Mouse (Mus musculus): ENCODE measurements around the gene Epb41.
A peak's percentile ranks its signal among the peaks of the same experiment; 100 is the strongest.

The Epb41 gene

GRCm38 (mm10) chr4:132074933-132075769, at the start of gene Epb41:
Gene Epb41 (minus strand): TSS chr4:132075321.
- peak; percentile 99 for DNase-seq (ENCODE audit: low read depth, low spot score)

DNA sequence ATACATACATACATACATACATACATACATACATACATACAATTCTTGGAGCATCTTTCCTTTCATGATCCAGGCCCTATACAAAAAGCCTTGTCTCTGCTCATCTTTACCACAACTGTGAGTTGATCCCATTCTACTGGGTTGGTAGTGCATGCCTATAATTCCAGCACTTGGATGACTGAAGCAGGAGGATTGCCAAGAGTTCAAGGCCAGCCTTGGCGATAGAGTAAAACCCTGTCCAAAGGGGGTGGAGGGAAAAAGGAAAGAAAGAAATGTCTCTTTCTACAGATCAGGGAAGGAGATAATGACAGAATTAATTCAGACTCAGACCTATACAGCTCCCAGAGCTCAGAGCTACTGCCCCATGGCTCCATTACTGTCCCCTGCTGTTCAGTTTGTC, 48.0 kb upstream of the Epb41 start:
- no peak for DNase-seq (ENCODE audit: low read depth, low spot score)

DNA sequence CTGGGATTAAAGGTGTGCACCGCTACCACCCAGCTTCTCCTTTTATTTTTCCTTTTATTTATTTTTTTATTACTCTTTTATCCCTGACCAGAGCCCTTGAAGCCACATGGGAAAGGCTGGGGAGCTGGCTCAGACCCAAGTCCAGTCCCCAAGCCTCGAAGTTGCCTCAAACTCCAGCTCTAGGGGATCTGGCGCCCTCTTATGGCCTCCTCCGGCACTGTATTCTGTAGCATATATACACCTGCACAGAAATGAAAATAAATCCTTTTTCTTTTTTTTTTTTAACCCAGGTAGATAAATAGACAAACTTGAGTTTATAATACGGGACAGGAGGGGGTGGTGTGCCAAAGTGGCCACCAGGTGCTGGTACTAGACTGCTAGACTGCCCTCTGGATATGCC, 46.6 kb upstream of the Epb41 start:
- peak; percentile 62 for DNase-seq (ENCODE audit: low read depth, low spot score)

DNA sequence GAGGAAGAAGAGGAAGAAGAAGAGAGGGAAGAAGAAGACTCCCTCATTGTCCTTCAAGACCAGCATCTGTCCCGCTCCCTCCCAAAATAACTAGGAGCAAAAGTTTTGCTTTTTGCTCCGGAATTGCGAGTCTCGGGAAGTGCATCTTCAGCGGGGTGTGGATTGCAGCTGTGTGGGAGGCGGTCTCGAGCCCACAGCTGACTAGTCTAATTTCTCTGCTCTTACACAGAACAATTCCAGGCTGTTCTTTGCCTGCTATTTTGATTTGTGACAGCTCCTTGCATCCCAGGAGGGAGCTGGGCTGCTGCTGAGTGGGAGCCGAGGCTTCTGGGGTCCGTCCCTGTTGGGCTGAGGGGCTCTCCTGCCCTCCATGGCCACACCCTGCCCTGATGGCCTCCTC, 44.4 kb upstream of the Epb41 start:
- no peak for DNase-seq (ENCODE audit: low read depth, low spot score)

- no peak for DNase-seq (ENCODE audit: low read depth, low spot score)
Measured at GRCm38 (mm10) chr4:132116315-132116714, 41.2 kb upstream of the Epb41 start.

- DNase-seq (ENCODE audit: low read depth, low spot score), result peak; percentile 66
Measured at GRCm38 (mm10) chr4:132113411-132114095, 38.4 kb upstream of the Epb41 start.

DNA sequence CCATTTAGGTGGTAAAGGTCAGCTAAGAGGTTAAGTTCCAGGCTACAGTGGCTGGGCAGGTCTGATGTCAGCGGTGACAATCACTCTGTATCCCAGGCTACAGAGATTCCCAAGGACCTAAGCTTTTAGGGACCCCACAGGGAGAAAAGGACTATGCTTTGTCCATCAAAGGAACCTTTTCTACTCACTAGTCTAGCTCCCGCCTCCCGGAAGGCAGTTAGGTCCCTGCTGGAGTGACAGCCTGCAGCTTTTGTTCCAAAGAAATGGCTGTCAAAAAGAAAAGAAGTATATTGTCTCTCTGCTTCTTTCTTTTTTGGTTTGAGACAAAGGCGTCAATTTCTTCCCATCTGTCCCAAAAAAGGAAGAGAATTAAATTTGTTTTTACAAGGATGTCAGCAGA, 36.1 kb upstream of the Epb41 start:
- DNase-seq (ENCODE audit: low read depth, low spot score), result peak; percentile 16

- no peak for DNase-seq (ENCODE audit: low read depth, low spot score)
Measured at GRCm38 (mm10) chr4:132108221-132108620, 33.1 kb upstream of the Epb41 start.

- no peak for DNase-seq (ENCODE audit: low read depth, low spot score)
Measured at GRCm38 (mm10) chr4:132101152-132101551, 26.0 kb upstream of the Epb41 start.

GRCm38 (mm10) chr4:132099548-132099947, 24.4 kb upstream of the Epb41 start:
- DNase-seq (ENCODE audit: low read depth, low spot score), result no peak

DNA sequence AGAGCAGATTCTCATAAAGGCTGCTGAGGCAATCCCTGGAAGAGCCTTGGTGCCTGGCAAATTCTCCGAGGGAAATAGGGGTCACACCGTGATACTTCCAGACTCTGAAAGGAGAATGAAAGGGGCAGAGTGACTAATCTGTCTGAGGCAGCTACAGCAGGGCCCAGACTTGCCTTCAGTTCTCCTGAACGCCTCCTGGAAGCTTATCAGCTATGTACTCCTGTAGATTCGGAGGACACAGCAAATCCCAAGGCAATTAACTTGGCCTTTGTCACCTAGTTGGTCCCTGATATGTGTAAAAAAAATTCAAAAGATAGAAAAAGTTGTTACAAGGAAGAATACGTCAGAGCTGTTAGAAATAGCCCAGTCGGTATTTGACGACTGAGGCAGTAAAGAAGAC, 19.9 kb upstream of the Epb41 start:
- DNase-seq (ENCODE audit: low read depth, low spot score), result no peak

GRCm38 (mm10) chr4:132093928-132094327, 18.8 kb upstream of the Epb41 start:
- no peak for DNase-seq (ENCODE audit: low read depth, low spot score)

GRCm38 (mm10) chr4:132093136-132093535, 18.0 kb upstream of the Epb41 start:
- DNase-seq (ENCODE audit: low read depth, low spot score), result no peak

DNA sequence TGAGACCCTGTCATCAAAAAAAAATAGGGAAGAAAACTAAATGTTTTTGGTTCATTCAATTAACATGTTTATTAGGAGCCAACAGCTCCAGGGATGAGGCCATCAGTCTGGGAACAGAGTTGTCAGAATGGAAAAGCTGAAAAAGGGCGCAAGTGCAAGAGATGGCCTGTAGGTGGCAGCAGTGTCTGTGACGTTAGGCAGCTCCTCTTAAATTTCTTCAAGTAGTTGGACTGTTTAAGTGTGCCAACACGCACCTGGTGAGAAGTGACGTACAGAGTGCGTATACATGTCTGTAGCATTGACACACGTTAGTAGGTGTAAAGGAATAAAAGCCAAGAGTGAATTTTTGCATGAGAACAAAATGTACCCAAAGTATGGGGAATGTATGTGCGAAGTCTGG, 13.8 kb upstream of the Epb41 start:
- peak; percentile 80 for DNase-seq (ENCODE audit: low read depth, low spot score)

DNA sequence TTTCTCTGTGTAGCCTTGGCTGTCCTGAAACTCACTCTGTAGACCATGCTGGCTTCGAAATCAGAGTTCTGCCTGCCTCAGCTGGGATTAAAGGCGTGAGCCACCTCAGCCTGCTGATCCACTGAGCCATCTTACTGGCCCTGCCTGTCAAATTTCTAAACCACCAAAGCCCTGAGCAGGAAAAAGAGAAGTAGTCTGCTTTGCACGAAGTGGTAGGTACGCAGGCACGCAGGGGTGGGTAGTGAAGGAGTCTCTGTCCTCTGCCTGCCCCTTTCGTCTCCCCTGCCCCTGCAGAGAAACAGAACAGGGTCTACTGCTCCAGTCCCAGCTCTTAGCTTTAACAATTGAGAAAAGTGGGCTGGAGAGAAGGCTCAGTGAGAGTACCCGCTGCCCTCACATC, 10.0 kb upstream of the Epb41 start:
- DNase-seq (ENCODE audit: low read depth, low spot score), result no peak

GRCm38 (mm10) chr4:132080492-132080983, 5.4 kb upstream of the Epb41 start:
- no peak for DNase-seq (ENCODE audit: low read depth, low spot score)

GRCm38 (mm10) chr4:132079555-132080275, 4.6 kb upstream of the Epb41 start:
- peak; percentile 75 for DNase-seq (ENCODE audit: low read depth, low spot score)

DNA sequence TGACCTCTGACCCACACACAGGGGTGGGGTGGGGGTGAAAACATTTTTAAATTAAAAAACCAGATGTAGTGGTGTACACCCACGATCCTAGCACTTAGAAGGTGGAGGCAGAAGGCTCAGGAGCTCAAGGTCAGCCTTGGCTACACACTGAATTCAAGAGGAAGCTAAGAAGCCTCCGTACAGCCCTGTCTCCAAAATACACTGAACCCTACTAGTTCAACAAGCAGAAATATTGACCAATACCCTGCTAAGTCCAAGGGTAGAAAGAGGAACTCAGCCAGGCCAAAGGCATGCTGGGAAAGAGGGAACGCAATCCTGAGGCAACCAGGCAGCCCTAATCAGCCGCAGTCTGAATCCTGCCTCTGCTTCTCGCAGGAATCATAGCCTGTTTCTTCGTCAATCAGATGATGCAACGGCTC, 3.2 kb upstream of the Epb41 start:
- no peak for DNase-seq (ENCODE audit: low read depth, low spot score)

DNA sequence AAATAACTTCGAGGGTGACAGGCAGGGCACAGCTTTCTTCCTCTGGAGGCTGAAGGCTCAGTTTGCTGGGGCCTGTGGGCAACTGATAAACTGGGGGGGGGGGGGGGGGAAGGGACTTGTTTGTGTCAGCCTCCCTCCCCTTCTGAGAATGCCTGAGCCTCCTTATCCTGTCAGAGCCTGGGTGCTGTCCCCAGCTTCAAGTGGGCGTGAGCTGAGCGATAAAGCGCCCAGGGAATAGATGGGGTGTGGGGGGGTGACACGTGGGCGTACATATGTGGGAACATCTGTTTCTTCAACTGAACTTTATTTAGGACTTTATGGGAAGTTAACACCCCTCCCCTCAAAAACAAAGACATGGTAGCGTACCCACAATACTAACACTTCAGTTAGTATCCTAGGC, 2.3 kb upstream of the Epb41 start:
- DNase-seq (ENCODE audit: low read depth, low spot score), result no peak

GRCm38 (mm10) chr4:132076480-132077405, 1.6 kb upstream of the Epb41 start:
- peak; percentile 59 for DNase-seq (ENCODE audit: low read depth, low spot score)

- DNase-seq (ENCODE audit: low read depth, low spot score), result no peak
Measured at GRCm38 (mm10) chr4:132075796-132076195, 675 bp upstream of the Epb41 start.

All from ZHBTc4 (cell line).